Mouse (Mus musculus) neural tube, embryonic 11.5 days (tissue): ENCODE measurements at regions not wholly inside any gene's neighbourhood (a gene's known extent, or its start where the extent isn't known, plus 50 kb on each side); places are given as distances from the start of the nearest gene placed in this dataset.

Experiments used
- ATAC-seq: fragments of 200-750 bp; cut with Nextera tagmentation; 2 replicates; pipeline ENCODE4 v1.8.0; 2017; ENCODE audit warnings: moderate number of reproducible peaks, mild to moderate bottlenecking, moderate TSS enrichment, moderate library complexity; ENCODE audit not compliant: insufficient read depth, low FRiP score, low TSS enrichment
- DNase-seq: peaks from one replicate; pipeline ENCODE4 v3.0.0-alpha.2; 2015; ENCODE audit warnings: low spot score
- H3K27ac ChIP-seq: fragments of 300-500 bp; sonication (generic); 2 replicates; pipeline ENCODE4 v1.5.1; 2014; ENCODE audit warnings: low read depth, mild to moderate bottlenecking, low read length
- H3K27me3 ChIP-seq: fragments of 300-500 bp; sonication (generic); 2 replicates; pipeline ENCODE4 v1.6.1; 2014; ENCODE audit warnings: mild to moderate bottlenecking, low read length, mixed read lengths; ENCODE audit not compliant: control insufficient read depth, insufficient read depth
- H3K36me3 ChIP-seq: fragments of 300-500 bp; sonication (generic); 2 replicates; pipeline ENCODE4 v1.6.1; 2014; ENCODE audit warnings: mild to moderate bottlenecking, low read length, moderate library complexity, mixed read lengths; ENCODE audit not compliant: control insufficient read depth, insufficient read depth
- H3K4me1 ChIP-seq: fragments of 300-500 bp; sonication (generic); 2 replicates; pipeline ENCODE4 v1.6.1; 2014; ENCODE audit warnings: low read length, mixed read lengths; ENCODE audit not compliant: control insufficient read depth, insufficient read depth
- H3K4me2 ChIP-seq: fragments of 300-500 bp; sonication (generic); 2 replicates; pipeline ENCODE4 v1.6.1; 2014; ENCODE audit warnings: low read depth, mild to moderate bottlenecking, moderate library complexity
- H3K4me3 ChIP-seq: fragments of 300-500 bp; sonication (generic); 2 replicates; pipeline ENCODE4 v1.5.1; 2014; ENCODE audit warnings: low read depth, low read length
- H3K9ac ChIP-seq: fragments of 300-500 bp; sonication (generic); 2 replicates; pipeline ENCODE4 v1.6.1; 2014; ENCODE audit warnings: mild to moderate bottlenecking, low read length
- H3K9me3 ChIP-seq: fragments of 300-500 bp; sonication (generic); 2 replicates; pipeline ENCODE4 v1.6.1; 2016; ENCODE audit warnings: low read length; ENCODE audit not compliant: control insufficient read depth
- WGBS: fragments of 180-500 bp; shearing (Covaris S2); extraction: QIAGEN DNeasy Blood & Tissue Kit; methylation state at CpG from one replicate; pipeline ENCODE4 v1.1.7; 2014; 5-methylcytosine and 5-hydroxymethylcytosine counted together

GRCm38 (mm10) chr1:98173431-98173830 lies 78.0 kb upstream of the Pam start:
- Histone ChIP-seq H3K9ac (no peak overlapping the region), H3K4me3 (no peak overlapping the region), H3K9me3 (no peaks in the 10 kb centered on the region), H3K4me1 (no peaks in the 10 kb centered on the region), H3K36me3 (no peaks in the 10 kb centered on the region), H3K4me2 (no peak overlapping the region), H3K27ac (no peak overlapping the region), H3K27me3 (no peaks in the 10 kb centered on the region)
- 73% methylated on average over 2 of the region's 2 CpGs for WGBS
- DNase-seq (no peak), ATAC-seq (no peak)

- WGBS, result 90% methylated on average over 2 of the region's 2 CpGs
These were observed 75.8 kb upstream of the Pam start for GRCm38 (mm10) chr1:98171291-98171690.

GRCm38 (mm10) chr1:98169352-98169751 lies 73.9 kb upstream of the Pam start:
- Histone ChIP-seq H3K27me3 (no peaks in the 10 kb centered on the region), H3K27ac (no peak overlapping the region), H3K4me3 (no peak overlapping the region), H3K9me3 (no peaks in the 10 kb centered on the region), H3K4me2 (no peak overlapping the region), H3K36me3 (no peaks in the 10 kb centered on the region), H3K4me1 (no peaks in the 10 kb centered on the region), H3K9ac (no peak overlapping the region)
- DNase-seq (no peak), ATAC-seq (no peak)

More at GRCm38 (mm10) chr1:98171291-98171690, 75.8 kb upstream of the Pam start:
- no peak for DNase-seq
- Histone ChIP-seq H3K27me3 (no peaks in the 10 kb centered on the region), H3K9me3 (no peaks in the 10 kb centered on the region), H3K4me3 (no peak overlapping the region), H3K9ac (no peak overlapping the region), H3K27ac (no peak overlapping the region), H3K36me3 (no peaks in the 10 kb centered on the region), H3K4me2 (no peak overlapping the region), H3K4me1 (no peaks in the 10 kb centered on the region)
- ATAC-seq, result no peak

- Histone ChIP-seq H3K4me1 (no peaks in the 10 kb centered on the region), H3K4me2 (no peak overlapping the region), H3K27ac (no peak overlapping the region), H3K9ac (no peak overlapping the region), H3K36me3 (no peaks in the 10 kb centered on the region), H3K9me3 (no peaks in the 10 kb centered on the region), H3K4me3 (no peak overlapping the region), H3K27me3 (no peaks in the 10 kb centered on the region)
- DNase-seq (no peak), ATAC-seq (no peak)
- WGBS, result 92% methylated on average over 4 of the region's 4 CpGs
These were observed 72.4 kb upstream of the Pam start for GRCm38 (mm10) chr1:98167800-98168199.

DNA sequence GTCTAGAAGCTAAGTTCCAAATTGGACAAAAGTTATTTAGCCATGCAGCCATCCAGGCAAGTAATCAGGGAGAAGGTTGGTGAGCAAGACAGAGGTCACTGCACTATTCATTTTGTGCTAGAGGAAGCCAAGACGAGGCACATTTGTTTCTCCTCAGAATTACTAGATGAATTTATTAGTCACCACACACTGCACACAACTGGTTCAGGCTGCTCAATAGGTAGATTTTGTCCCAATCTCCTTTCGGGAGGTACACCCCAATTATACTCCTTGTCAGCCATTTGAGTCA lies 67.1 kb upstream of the Pam start:
- ATAC-seq (no peak), DNase-seq (no peak)
- Histone ChIP-seq H3K9ac (no peak overlapping the region), H3K4me3 (no peak overlapping the region), H3K36me3 (no peaks in the 10 kb centered on the region), H3K4me1 (no peaks in the 10 kb centered on the region), H3K4me2 (no peak overlapping the region), H3K9me3 (no peaks in the 10 kb centered on the region), H3K27ac (no peak overlapping the region), H3K27me3 (no peaks in the 10 kb centered on the region)
- 79% methylated on average over 2 of the region's 2 CpGs for WGBS

DNA sequence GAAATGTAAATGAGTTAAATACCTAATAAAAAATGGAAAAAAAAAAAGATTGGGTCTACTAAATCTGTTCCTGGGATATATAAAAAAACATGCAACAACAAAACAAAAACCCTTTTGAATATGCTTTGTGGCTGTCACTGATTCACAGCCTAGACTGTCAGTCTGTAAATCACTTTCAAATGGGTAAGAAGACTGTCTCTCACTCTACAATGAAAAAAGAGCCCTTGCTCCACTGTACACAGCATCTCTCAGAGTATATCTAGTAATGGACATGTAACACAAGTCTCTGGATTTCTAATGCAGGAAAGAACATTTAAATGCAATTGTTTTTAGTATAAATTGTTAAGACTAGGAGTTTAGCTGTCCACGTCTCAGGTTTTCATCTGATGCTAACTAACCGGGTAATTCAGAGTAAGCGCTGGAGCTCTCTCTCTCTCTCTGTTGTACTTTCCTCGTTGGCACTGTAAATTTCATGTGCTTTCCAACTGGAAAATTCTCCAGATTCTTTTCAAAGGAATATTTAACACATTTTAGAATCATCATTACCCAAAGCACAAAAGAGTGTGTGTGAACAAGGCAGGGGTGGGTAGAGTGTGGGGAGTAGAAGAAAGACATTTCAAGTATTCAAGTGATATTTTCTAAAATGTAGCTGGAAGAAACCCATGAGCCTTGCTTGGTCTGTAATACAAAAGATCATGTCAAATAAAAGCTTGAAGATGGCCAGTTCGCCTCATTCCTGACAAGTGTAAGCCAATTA lies 66.6 kb upstream of the Pam start:
- DNase-seq, result no peak
- H3K9me3 ChIP-seq, result no peaks in the 10 kb centered on the region
- H3K27me3 ChIP-seq, result no peaks in the 10 kb centered on the region
- H3K9ac ChIP-seq, result no peak overlapping the region
- H3K4me3 ChIP-seq, result no peak overlapping the region
- H3K36me3 ChIP-seq, result no peaks in the 10 kb centered on the region
- no peak overlapping the region for H3K27ac ChIP-seq
- no peak overlapping the region for H3K4me2 ChIP-seq
- no peak for ATAC-seq
- H3K4me1 ChIP-seq, result no peaks in the 10 kb centered on the region
- WGBS, result 85% methylated on average over 5 of the region's 5 CpGs

DNA sequence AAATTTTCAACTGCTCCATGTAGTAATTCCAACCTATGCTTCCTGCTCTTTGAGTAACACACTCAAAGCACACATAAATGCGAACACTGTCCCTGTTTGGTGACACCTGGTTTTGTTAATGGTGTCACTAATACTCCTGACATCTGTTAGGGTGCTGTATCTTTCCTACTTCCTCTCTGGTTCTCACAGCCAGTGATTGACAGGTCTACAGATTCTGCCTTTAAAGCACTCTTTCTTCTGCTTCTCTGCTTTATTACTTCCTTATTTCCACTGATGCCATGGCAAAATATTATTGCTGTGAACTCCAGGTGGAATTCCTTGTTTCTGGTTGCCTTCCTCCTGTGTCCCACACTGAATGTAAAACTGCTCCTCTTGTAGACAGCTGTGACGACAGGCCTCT lies 63.5 kb upstream of the Pam start:
- no peaks in the 10 kb centered on the region for H3K36me3 ChIP-seq

DNA sequence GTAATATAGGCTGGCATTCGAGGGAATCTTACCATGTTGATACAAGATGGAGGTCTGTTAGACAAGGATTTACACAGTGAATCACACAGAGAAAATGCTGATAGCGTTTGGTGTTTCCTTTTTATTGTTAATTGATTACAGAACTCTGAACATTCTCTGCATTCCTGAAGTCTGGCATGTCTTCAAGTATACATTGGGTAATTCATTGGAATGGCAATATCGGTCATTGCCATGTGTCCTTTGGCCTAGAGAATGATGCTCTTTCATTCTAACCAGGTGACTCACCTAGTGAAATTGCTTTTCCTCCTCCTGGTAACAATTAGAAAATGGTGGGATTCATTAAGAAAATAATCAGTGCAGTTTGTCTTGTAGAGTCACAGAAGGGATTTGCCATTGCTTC lies 51.9 kb upstream of the Pam start:
- no peak overlapping the region for H3K4me2 ChIP-seq
- no peaks in the 10 kb centered on the region for H3K27me3 ChIP-seq
- H3K4me3 ChIP-seq, result no peak overlapping the region
- H3K4me1 ChIP-seq, result no peaks in the 10 kb centered on the region
- H3K27ac ChIP-seq, result no peak overlapping the region
- WGBS, result 84% methylated on average over 3 of the region's 3 CpGs
- no peak for DNase-seq
- no peaks in the 10 kb centered on the region for H3K36me3 ChIP-seq
- no peak for ATAC-seq
- H3K9me3 ChIP-seq, result no peaks in the 10 kb centered on the region
- H3K9ac ChIP-seq, result no peak overlapping the region

More for the DNA sequence above, 63.5 kb upstream of the Pam start:
- Histone ChIP-seq H3K9me3 (no peaks in the 10 kb centered on the region), H3K4me2 (no peak overlapping the region), H3K4me3 (no peak overlapping the region), H3K4me1 (no peaks in the 10 kb centered on the region), H3K27ac (no peak overlapping the region), H3K9ac (no peak overlapping the region), H3K27me3 (no peaks in the 10 kb centered on the region)
- WGBS, result 88% methylated on average over 2 of the region's 2 CpGs
- no peak for DNase-seq
- ATAC-seq, result no peak
